Mouse (Mus musculus) embryonic facial prominence, embryonic 13.5 days (tissue): ENCODE data around the gene Csk. TPM values are rescaled to one million over a fixed set of nuclear protein-coding genes. Genes with fewer than 3 reads are reported as not detected.

Experiments
- ATAC-seq: fragments of 200-750 bp; cut with Nextera tagmentation; 2 replicates; pipeline ENCODE4 v1.8.0; 2017; ENCODE audit warnings: low read depth; ENCODE audit not compliant: insufficient number of reproducible peaks, insufficient read depth, low FRiP score, low TSS enrichment
- H3K27ac ChIP-seq: fragments of 300-500 bp; sonication (generic); 2 replicates; pipeline ENCODE4 v1.5.1; 2015; ENCODE audit warnings: moderate library complexity, mild to moderate bottlenecking, inconsistent platforms
- H3K27me3 ChIP-seq: fragments of 300-500 bp; sonication (generic); 2 replicates; pipeline ENCODE4 v1.6.1; 2015; ENCODE audit warnings: mild to moderate bottlenecking, inconsistent platforms
- H3K36me3 ChIP-seq: fragments of 300-500 bp; sonication (generic); 2 replicates; pipeline ENCODE4 v1.6.1; 2015; ENCODE audit warnings: mild to moderate bottlenecking, inconsistent platforms
- H3K4me1 ChIP-seq: fragments of 300-500 bp; sonication (generic); 2 replicates; pipeline ENCODE4 v1.6.1; 2015; ENCODE audit warnings: inconsistent platforms
- H3K4me2 ChIP-seq: fragments of 300-500 bp; sonication (generic); 2 replicates; pipeline ENCODE4 v1.6.1; 2015; ENCODE audit warnings: moderate library complexity, mild to moderate bottlenecking, inconsistent platforms
- H3K4me3 ChIP-seq: fragments of 300-500 bp; sonication (generic); 2 replicates; pipeline ENCODE4 v1.5.1; 2015; ENCODE audit warnings: mild to moderate bottlenecking, inconsistent platforms
- H3K9ac ChIP-seq: fragments of 300-500 bp; sonication (generic); 2 replicates; pipeline ENCODE4 v1.6.1; 2015; ENCODE audit warnings: mild to moderate bottlenecking, inconsistent platforms
- H3K9me3 ChIP-seq: fragments of 300-500 bp; sonication (generic); 2 replicates; pipeline ENCODE4 v1.6.1; 2016; ENCODE audit warnings: inconsistent platforms
- WGBS: fragments of 180-500 bp; shearing (Covaris S2); methylation state at CpG from one replicate; pipeline ENCODE4 v1.1.7; 2015; ENCODE audit warnings: mixed read lengths; 5-methylcytosine and 5-hydroxymethylcytosine counted together
- polyA plus RNA-seq: library from polyadenylated mRNA; unstranded; fragments of >200 nt; fragmentation: Nextera tagmentation; extraction: Ambion mirVana; gene quantifications from 2 replicates; pipeline ENCODE4 v1.2.1, GENCODE M21; 2015

The Csk gene
- polyA plus RNA-seq, 1 experiment from 2014 or later: 38.0 TPM

DNA sequence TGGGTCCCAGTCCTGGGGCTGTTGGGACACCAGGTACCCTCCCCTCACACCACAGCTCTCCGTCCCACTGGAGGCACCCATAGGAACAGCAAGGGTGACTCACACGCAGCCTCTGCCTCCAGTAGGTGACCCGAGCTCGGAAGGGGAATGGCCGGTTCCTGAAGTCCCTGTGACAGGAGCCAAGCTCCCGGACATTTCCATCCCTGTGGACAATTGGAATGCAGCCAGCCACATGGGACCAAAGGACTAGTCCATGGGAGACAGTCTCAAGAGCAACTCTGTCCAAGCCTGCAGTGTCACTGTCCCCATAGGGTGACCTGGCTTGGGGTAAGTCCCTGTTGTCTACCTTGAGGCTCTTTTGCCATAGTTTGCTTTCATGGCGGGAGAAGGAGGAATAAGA is 39.5 kb downstream of the Csk start:
- ATAC-seq: no peak
- H3K27me3 ChIP-seq: no peaks in the 10 kb centered on the region
- H3K9ac ChIP-seq: no peak overlapping the region
- 89% methylated on average over 7 of the region's 7 CpGs for WGBS
- H3K36me3 ChIP-seq: no peaks in the 10 kb centered on the region
- no peak overlapping the region for H3K4me2 ChIP-seq
- H3K27ac ChIP-seq: no peak overlapping the region
- H3K4me1 ChIP-seq: no peaks in the 10 kb centered on the region
- no peak overlapping the region for H3K4me3 ChIP-seq
- H3K9me3 ChIP-seq: no peaks in the 10 kb centered on the region

DNA sequence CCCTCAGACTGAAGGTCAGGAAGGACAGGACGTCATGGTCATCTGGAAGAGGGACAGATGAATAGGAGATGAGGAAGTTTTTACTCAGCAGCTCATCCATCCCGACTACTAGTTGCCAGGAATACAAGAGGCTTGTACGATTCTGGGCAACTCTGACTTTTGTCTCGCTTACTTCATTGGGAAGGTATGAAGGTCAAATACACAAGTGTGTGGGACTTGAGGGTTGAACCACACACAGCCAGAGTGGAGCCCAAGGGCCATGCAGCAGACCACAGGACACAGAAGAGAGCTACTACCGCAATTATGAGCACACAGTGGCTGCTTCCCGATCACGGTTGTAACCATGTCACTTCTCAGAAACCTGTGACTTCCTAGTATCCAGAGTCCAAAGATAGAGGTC is 40.8 kb downstream of the Csk start:
- Histone ChIP-seq H3K4me1 (no peaks in the 10 kb centered on the region), H3K36me3 (no peaks in the 10 kb centered on the region), H3K4me3 (no peak overlapping the region), H3K9me3 (no peaks in the 10 kb centered on the region), H3K9ac (no peak overlapping the region), H3K27ac (no peak overlapping the region), H3K4me2 (no peak overlapping the region), H3K27me3 (no peaks in the 10 kb centered on the region)
- WGBS: 79% methylated on average over 7 of the region's 7 CpGs
- ATAC-seq: no peak

DNA sequence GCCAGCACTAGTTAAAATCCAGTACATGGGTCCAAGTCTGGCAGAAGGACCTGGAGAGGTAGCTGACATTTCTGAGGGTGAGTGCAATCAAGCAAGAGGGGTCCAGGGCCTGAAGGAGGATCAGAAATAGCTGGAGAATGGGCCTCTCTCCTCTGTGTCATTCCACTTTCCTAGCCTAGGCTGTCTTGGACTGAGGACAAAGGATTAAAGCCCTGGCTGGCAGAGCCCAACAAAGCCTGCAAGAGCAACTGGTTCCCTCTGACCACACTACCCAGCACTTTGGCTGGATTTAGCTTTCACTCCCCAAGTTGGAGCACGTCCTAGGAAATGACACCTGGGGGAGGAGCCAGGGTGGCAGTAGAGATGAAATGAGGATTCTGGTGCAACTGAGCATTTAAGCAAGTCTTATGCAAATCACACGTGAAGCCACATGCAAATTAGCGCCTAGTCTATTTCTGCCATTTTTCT is 43.0 kb downstream of the Csk start:
- ATAC-seq: no peak
- H3K27me3 ChIP-seq: peaks cover 19% of the 10 kb centered on the region
- H3K4me3 ChIP-seq: no peak overlapping the region
- whole genome bisulfite sequencing: 57% methylated on average over 3 of the region's 3 CpGs
- H3K4me1 ChIP-seq: peaks cover 6% of the 10 kb centered on the region; the same call in 1 of the 2 replicates
- no peaks in the 10 kb centered on the region for H3K9me3 ChIP-seq
- H3K36me3 ChIP-seq: no peaks in the 10 kb centered on the region
- H3K9ac ChIP-seq: no peak overlapping the region
- no peak overlapping the region for H3K4me2 ChIP-seq
- no peak overlapping the region for H3K27ac ChIP-seq

DNA sequence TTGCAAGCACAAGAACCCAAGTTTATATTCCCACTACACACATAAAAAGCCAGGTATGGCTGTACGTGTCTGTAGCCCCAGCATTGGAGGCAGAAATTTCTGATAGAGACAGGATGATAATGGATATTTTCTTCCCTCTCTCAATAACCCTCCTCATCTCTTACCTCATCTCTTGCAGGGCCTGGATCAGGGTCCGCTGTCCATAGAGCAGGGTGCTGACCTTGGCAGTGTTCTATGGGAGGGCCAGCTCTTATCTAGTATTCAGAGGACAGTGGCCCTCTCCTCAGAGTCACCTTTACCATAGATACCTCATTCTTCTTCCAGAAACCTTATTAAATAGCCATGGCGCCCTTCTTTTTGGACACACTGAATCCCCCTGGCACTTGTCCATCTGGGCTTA is 43.6 kb downstream of the Csk start:
- Histone ChIP-seq H3K4me2 (no peak overlapping the region), H3K27me3 (peaks cover 23% of the 10 kb centered on the region), H3K9ac (no peak overlapping the region), H3K9me3 (no peaks in the 10 kb centered on the region), H3K4me1 (peaks cover 6% of the 10 kb centered on the region; the same call in 1 of the 2 replicates), H3K36me3 (no peaks in the 10 kb centered on the region), H3K27ac (no peak overlapping the region), H3K4me3 (no peak overlapping the region)
- ATAC-seq: no peak
- WGBS: 50% methylated on average over 3 of the region's 3 CpGs

DNA sequence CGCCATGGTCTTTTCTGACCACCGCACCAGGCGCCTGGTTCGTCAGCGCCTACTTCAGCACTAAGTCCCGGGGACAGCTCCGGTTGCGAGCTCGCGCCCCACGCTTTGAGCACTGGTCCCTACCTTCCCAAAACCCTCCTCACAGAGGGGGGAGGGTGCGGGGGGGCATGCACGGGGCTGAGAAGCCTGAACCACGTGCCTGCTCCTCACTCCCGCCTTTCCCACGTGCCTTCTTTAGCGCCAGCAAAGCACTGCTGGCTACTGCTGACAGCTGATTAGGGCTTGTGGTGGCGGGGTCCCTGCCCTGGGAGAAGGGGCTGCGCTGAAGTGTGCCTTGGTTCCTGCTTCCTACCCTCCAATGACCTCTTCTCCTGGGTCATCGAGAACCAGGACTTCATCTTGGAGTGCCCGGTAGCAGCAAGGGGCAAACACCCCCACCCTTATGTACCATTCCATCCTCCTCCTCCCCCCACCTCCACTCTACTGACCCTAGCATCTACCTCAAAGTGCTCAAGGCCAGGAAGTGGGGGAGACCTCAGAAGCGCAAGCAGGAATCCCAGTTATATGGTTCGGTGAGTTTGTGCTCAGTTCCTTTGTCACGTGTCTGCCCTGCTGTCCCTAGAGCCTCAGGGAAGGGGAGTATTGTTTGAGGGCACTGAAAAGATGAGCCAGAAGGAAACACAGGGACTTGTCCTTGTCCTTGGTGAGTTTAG is 47.1 kb downstream of the Csk start, which contains the start of gene Cplx3:
Cplx3 (minus strand) TSS at position 143 of the 713 bp plus-strand sequence.
- H3K9ac ChIP-seq: no peak within 1 kb of the TSS
- no peaks in the 10 kb centered on the region for H3K9me3 ChIP-seq
- WGBS: 5% methylated on average over 24 of the region's 24 CpGs
- H3K36me3 ChIP-seq: no peaks in the 10 kb centered on the region
- peak within 1 kb of the TSS; percentile 12; the same call in 1 of the 2 replicates for H3K4me2 ChIP-seq
- H3K27me3 ChIP-seq: peaks cover 27% of the 10 kb centered on the region
- no peak within 1 kb of the TSS for H3K4me3 ChIP-seq
- peak; percentile 40; the same call in 1 of the 2 replicates for ATAC-seq
- no peak within 1 kb of the TSS for H3K27ac ChIP-seq
- H3K4me1 ChIP-seq: peaks cover 6% of the 10 kb centered on the region; the same call in 1 of the 2 replicates

DNA sequence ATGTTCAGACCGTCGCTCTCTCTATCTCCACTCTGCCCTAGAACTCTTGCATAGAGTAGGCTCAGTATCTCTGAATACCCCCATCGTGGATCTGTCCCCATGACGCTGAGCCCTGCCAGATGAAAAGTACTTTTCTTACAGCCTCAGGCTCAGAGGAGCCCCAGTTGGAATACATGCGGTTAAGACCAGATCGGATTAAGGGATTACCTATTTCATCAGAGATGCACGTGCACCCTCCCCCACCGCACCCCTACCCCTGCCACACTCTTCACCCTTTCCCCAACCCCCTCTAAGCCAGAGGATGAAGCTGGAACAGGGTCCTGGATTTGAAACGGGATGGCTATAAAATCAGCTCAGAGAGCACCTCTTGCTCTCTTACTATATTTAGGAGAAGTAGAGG is 47.9 kb downstream of the Csk start:
- Histone ChIP-seq H3K36me3 (no peaks in the 10 kb centered on the region), H3K9me3 (no peaks in the 10 kb centered on the region), H3K27me3 (peaks cover 27% of the 10 kb centered on the region), H3K4me1 (peaks cover 6% of the 10 kb centered on the region; the same call in 1 of the 2 replicates), H3K4me3 (no peak overlapping the region), H3K4me2 (no peak overlapping the region), H3K27ac (no peak overlapping the region), H3K9ac (no peak overlapping the region)
- no peak for ATAC-seq
- WGBS: 13% methylated on average over 9 of the region's 9 CpGs

DNA sequence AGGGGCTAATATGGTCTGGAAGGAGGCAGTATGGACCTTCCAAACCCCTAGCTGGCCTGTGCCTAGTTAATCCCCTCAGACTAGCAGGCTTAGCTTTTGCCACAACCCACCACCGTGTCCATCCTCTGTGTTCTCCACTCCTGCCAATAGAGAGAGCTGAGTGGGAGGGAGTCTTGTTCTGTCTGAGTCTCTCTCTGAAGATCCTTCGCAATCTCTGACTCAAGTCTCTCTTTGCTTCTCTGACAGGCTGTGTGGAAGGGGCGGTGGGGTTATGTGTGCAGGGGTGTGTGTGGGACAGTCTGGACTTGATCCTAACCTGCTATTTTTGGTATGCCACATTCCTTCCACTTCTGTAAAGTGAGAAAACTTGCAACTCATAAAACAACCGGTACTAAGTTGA is 48.6 kb downstream of the Csk start:
- Histone ChIP-seq H3K27ac (no peak overlapping the region), H3K9me3 (no peaks in the 10 kb centered on the region), H3K27me3 (peaks cover 27% of the 10 kb centered on the region), H3K36me3 (no peaks in the 10 kb centered on the region), H3K4me3 (no peak overlapping the region), H3K4me1 (peaks cover 6% of the 10 kb centered on the region; the same call in 1 of the 2 replicates), H3K4me2 (no peak overlapping the region), H3K9ac (no peak overlapping the region)
- WGBS: 76% methylated on average over 4 of the region's 4 CpGs
- ATAC-seq: no peak

DNA sequence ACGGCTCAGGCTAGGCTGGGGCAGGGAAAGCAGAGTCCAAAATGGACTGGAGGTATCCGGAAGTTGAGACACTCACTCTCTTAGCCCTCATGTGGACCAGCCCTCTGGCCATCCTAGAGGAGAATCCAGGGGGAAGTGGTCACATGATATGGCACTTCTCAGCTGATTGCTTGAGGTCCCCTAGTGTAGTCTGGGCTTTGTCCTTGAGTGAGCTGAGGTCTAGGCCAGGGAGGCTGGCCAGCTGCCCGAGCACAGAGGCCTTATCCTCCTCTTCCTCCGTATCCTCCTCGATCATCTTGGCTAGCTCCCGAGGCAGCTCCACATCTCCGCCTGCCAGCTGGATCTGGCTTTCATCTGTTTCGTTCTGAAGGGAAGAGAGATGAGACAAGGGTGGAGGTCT is 51.3 kb downstream of the Csk start:
- H3K36me3 ChIP-seq: no peaks in the 10 kb centered on the region
- no peak overlapping the region for H3K27ac ChIP-seq
- 72% methylated on average over 8 of the region's 8 CpGs for WGBS
- no peak overlapping the region for H3K9ac ChIP-seq
- H3K4me3 ChIP-seq: no peak overlapping the region
- H3K4me1 ChIP-seq: peaks cover 6% of the 10 kb centered on the region; the same call in 1 of the 2 replicates
- H3K4me2 ChIP-seq: no peak overlapping the region
- H3K27me3 ChIP-seq: peaks cover 24% of the 10 kb centered on the region
- H3K9me3 ChIP-seq: no peaks in the 10 kb centered on the region
- ATAC-seq: no peak

DNA sequence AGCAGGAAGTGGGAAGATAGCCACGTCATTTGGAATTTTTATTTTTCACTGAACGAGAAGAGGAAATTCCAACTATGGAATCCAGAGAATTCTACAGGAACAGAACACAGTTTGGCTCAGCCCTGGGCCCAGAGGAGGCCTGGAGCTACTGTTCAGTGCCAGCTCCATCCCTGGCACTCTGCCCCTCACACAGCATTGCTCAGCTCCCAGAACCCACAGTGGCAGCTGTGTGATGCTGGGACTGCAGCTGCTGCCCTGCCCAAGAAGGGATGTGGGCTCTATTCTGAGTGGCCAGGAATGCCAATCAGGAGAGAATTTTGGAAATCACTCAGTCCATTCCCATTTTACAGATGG is 52.1 kb downstream of the Csk start:
- H3K27ac ChIP-seq: no peak overlapping the region
- H3K4me2 ChIP-seq: no peak overlapping the region
- H3K9me3 ChIP-seq: no peaks in the 10 kb centered on the region
- no peak for ATAC-seq
- H3K4me3 ChIP-seq: no peak overlapping the region
- peaks cover 3% of the 10 kb centered on the region; the same call in 1 of the 2 replicates for H3K4me1 ChIP-seq
- no peak overlapping the region for H3K9ac ChIP-seq
- peaks cover 16% of the 10 kb centered on the region for H3K27me3 ChIP-seq
- WGBS: 46% methylated on average over 2 of the region's 2 CpGs
- no peaks in the 10 kb centered on the region for H3K36me3 ChIP-seq

DNA sequence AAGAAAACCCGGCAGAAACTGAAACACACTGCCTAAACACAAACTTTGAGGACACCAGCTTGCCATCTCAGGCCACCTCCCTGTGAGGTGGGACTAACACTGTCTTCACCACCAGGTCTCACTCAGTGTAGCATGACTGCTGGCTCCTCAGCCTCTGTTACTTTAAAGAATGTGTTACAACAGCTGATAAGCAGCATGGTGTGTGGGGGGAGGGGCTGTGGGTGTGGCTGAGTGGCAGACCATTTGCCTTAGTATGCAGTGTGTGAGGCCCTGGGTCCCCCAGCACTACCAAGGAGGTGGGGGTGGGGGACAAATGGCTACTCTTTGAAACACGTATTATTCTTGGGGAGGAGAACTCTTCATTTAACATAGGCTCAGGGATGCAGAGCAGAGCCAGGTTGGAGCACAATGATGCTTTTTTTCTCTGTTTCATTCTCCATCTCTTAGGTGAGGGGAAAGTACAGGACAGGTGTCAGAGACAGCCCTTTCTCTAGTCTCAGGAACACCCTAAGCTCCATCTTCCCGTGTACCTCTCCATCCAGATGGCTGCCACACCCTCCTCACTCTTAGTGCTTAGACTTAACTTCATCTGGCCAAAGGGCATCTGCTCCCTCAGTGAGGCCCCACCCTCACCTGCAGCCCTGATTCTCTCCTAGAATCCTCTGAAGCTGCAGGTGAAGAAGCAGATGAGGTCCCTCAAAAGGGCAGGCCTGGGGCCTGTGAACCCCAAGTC is 52.6 kb downstream of the Csk start:
- Histone ChIP-seq H3K4me3 (no peak overlapping the region), H3K27me3 (peaks cover 11% of the 10 kb centered on the region), H3K4me2 (no peak overlapping the region), H3K36me3 (no peaks in the 10 kb centered on the region), H3K27ac (no peak overlapping the region), H3K9me3 (no peaks in the 10 kb centered on the region), H3K4me1 (no peaks in the 10 kb centered on the region), H3K9ac (no peak overlapping the region)
- 0 out of 2 replicates have a peak, but pooled peaks have one; percentile 32 for ATAC-seq
- WGBS: 9% methylated on average over 3 of the region's 3 CpGs

DNA sequence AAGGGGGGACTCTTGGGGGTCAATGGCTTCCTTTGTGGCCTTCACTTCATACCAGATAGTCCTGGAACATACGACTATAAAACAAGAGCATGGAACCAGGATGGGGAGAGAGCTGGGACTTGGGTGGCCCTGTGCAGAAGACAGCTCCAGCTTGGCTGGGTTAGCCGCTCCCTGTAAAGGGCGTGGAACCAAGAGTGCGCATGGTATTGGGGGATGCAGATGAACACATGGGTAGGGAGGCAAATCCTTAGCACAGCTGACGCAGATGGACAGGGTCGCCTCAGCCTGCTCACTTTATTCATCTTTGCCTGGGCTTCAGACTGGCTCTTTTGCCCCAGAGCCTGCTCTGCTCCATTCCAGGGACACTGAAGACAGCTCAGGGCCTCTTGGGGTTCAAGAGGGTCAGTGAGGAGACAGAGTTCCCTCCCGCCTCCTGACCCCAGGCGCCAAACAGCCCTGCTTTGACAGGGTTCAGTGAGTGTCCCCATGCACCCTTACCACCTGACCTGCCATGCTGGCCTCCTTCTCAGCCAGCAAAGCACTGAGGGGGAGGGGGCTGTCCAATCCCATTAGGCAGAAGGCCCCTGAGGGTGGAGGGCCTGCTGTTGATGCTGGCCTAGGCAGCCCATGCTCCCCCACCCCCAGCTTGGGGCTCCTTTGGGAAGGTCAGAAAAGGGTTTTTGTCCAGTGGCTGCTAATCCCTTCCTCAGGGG is 54.4 kb downstream of the Csk start:
- WGBS: 32% methylated on average over 8 of the region's 8 CpGs
- no peak overlapping the region for H3K4me3 ChIP-seq
- H3K36me3 ChIP-seq: peaks cover 15% of the 10 kb centered on the region

More for the DNA sequence above, 54.4 kb downstream of the Csk start:
- H3K27ac ChIP-seq: no peak overlapping the region
- no peaks in the 10 kb centered on the region for H3K27me3 ChIP-seq
- no peak overlapping the region for H3K4me2 ChIP-seq
- no peaks in the 10 kb centered on the region for H3K9me3 ChIP-seq
- no peak for ATAC-seq
- H3K9ac ChIP-seq: no peak overlapping the region
- H3K4me1 ChIP-seq: no peaks in the 10 kb centered on the region
